Mouse (Mus musculus): Measurements from ENCODE around the gene Mlec. TPM values are rescaled to one million over a fixed set of nuclear protein-coding genes. Genes with fewer than 3 reads are reported as not detected.

Gene Mlec
- polyA plus RNA-seq, 1 experiment from 2014 or later, result 53.6 TPM

- H3K27ac ChIP-seq (replicated peaks in 1 of 2; ENCODE audit: control insufficient read depth in 1 of 2, insufficient read depth in 1 of 2, low read depth in 2 of 2, low read length in 2 of 2), result no peak overlapping the region
- no peak overlapping the region for H3K4me2 ChIP-seq (ENCODE audit: low read length)
- peaks cover 0 to 3% of the 10 kb centered on the region in 2 experiments; a peak in 1 of 4 replicates for H3K4me1 ChIP-seq (ENCODE audit: control insufficient read depth in 2 of 2, insufficient read depth in 2 of 2, low read length in 2 of 2)
- H3K9ac ChIP-seq (ENCODE audit: low read length), result no peak overlapping the region
- WGBS, result 71% methylated on average over 10 of the region's 10 CpGs
- no peak for ATAC-seq (ENCODE audit: insufficient number of reproducible peaks, insufficient read depth, low FRiP score, low read depth)
- peaks cover 54% of the 10 kb centered on the region for H3K36me3 ChIP-seq (ENCODE audit: control insufficient read depth, insufficient read depth, low read length)
- H3K4me3 ChIP-seq (ENCODE audit: control insufficient read depth in 1 of 2, insufficient read depth in 1 of 2, low read depth in 1 of 2, low read length in 2 of 2), result no peak overlapping the region
- no peaks in the 10 kb centered on the region for H3K9me3 ChIP-seq (ENCODE audit: control insufficient read depth, low read length)
- no peaks in the 10 kb centered on the region for H3K27me3 ChIP-seq (ENCODE audit: control insufficient read depth, insufficient read depth, low read length)
These were observed 14.4 kb downstream of the Mlec start for GRCm38 (mm10) chr5:115143552-115143951.

DNA sequence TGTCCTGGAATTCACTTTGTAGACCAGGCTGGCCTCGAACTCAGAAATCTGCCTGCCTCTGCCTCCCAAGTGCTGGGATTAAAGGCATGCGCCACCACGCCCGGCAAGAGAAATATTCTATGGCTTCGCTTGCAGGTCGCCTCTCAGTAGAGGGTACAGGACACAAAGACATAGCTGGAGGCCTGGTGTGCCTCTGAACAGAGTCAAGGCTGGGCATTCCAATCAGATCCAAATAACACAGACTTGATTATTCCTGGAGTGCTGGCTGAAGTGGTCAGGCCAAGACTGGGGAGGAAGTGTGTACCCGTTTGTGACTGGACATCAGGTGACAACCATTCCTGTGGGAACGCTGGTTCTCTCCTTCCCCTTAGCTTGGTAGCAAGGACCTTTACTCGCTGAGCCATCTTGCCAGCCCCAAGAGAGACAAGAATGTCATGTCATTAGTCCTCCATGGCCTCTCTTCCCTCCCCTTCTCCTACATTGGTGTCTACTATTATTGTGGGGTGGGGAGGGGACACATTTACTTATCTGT lies 15.7 kb downstream of the Mlec start:
- Histone ChIP-seq H3K4me3 (ENCODE audit: control insufficient read depth in 1 of 2, insufficient read depth in 1 of 2, low read depth in 1 of 2, low read length in 2 of 2) (no peak overlapping the region), H3K4me2 (ENCODE audit: low read length) (no peak overlapping the region), H3K4me1 (ENCODE audit: control insufficient read depth in 2 of 2, insufficient read depth in 2 of 2, low read length in 2 of 2) (peaks cover 0 to 3% of the 10 kb centered on the region in 2 experiments; a peak in 1 of 4 replicates), H3K9ac (ENCODE audit: low read length) (no peak overlapping the region), H3K9me3 (ENCODE audit: control insufficient read depth, low read length) (no peaks in the 10 kb centered on the region), H3K36me3 (ENCODE audit: control insufficient read depth, insufficient read depth, low read length) (peaks cover 40% of the 10 kb centered on the region), H3K27ac (replicated peaks in 1 of 2; ENCODE audit: control insufficient read depth in 1 of 2, insufficient read depth in 1 of 2, low read depth in 2 of 2, low read length in 2 of 2) (no peak overlapping the region), H3K27me3 (ENCODE audit: control insufficient read depth, insufficient read depth, low read length) (no peaks in the 10 kb centered on the region)
- ATAC-seq (ENCODE audit: insufficient number of reproducible peaks, insufficient read depth, low FRiP score, low read depth), result no peak
- WGBS, result 90% methylated on average over 9 of the region's 9 CpGs

DNA sequence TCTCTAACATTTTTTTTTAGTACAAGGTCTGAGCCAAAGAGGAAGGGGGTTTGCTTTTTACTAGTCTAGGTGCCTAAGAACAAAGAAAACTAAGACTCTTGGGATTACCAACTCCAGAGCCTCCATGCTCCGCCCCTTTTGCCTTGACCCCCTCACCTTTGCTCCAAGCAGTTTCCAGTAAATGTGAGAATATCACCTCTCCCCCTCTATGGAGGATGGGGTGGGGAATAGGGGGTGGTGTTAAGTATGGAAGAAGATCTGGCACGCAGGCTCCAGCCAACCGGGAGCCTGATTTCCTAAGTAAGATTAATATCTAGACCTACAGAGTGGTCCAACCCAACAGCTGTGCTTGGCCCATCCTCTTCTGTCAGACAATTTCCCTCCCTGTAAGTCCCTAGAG lies 17.3 kb downstream of the Mlec start:
- H3K36me3 ChIP-seq (ENCODE audit: control insufficient read depth, insufficient read depth, low read length), result peaks cover 25% of the 10 kb centered on the region
- H3K27me3 ChIP-seq (ENCODE audit: control insufficient read depth, insufficient read depth, low read length), result no peaks in the 10 kb centered on the region
- H3K27ac ChIP-seq (replicated peaks in 1 of 2; ENCODE audit: control insufficient read depth in 1 of 2, insufficient read depth in 1 of 2, low read depth in 2 of 2, low read length in 2 of 2), result no peak overlapping the region
- WGBS, result 67% methylated on average over 3 of the region's 3 CpGs
- no peak overlapping the region for H3K4me2 ChIP-seq (ENCODE audit: low read length)
- no peak overlapping the region for H3K9ac ChIP-seq (ENCODE audit: low read length)
- no peak overlapping the region for H3K4me3 ChIP-seq (ENCODE audit: control insufficient read depth in 1 of 2, insufficient read depth in 1 of 2, low read depth in 1 of 2, low read length in 2 of 2)
- no peaks in the 10 kb centered on the region for H3K9me3 ChIP-seq (ENCODE audit: control insufficient read depth, low read length)
- ATAC-seq (ENCODE audit: insufficient number of reproducible peaks, insufficient read depth, low FRiP score, low read depth), result no peak
- H3K4me1 ChIP-seq (ENCODE audit: control insufficient read depth in 2 of 2, insufficient read depth in 2 of 2, low read length in 2 of 2), result peaks cover 0 to 3% of the 10 kb centered on the region in 2 experiments; a peak in 1 of 4 replicates

DNA sequence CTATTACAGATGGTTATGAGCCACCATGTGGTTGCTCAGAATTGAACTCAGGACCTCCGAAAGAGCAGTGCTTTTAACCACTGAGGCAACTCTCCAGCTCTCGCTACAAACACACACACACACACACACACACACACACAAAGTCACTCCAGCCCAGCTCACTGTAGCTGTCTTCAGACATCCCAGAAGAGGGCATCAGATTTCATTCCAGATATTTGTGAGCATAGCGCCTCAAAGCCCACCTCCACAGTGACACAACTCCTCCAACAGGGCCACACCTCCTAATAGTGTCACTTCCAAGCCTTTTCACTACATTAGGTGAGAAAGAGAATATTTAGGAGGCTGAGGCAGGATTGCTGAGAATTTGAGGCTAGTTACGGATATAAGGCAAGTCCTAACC lies 18.9 kb downstream of the Mlec start:
- Histone ChIP-seq H3K9me3 (ENCODE audit: control insufficient read depth, low read length) (no peaks in the 10 kb centered on the region), H3K9ac (ENCODE audit: low read length) (no peak overlapping the region), H3K27ac (replicated peaks in 1 of 2; ENCODE audit: control insufficient read depth in 1 of 2, insufficient read depth in 1 of 2, low read depth in 2 of 2, low read length in 2 of 2) (no peak overlapping the region), H3K4me1 (ENCODE audit: control insufficient read depth in 2 of 2, insufficient read depth in 2 of 2, low read length in 2 of 2) (peaks cover 1 to 3% of the 10 kb centered on the region in 2 experiments), H3K4me3 (ENCODE audit: control insufficient read depth in 1 of 2, insufficient read depth in 1 of 2, low read depth in 1 of 2, low read length in 2 of 2) (no peak overlapping the region), H3K36me3 (ENCODE audit: control insufficient read depth, insufficient read depth, low read length) (peaks cover 10% of the 10 kb centered on the region), H3K27me3 (ENCODE audit: control insufficient read depth, insufficient read depth, low read length) (no peaks in the 10 kb centered on the region), H3K4me2 (ENCODE audit: low read length) (no peak overlapping the region)
- no peak for ATAC-seq (ENCODE audit: insufficient number of reproducible peaks, insufficient read depth, low FRiP score, low read depth)
- WGBS, result 77% methylated on average over 4 of the region's 4 CpGs

DNA sequence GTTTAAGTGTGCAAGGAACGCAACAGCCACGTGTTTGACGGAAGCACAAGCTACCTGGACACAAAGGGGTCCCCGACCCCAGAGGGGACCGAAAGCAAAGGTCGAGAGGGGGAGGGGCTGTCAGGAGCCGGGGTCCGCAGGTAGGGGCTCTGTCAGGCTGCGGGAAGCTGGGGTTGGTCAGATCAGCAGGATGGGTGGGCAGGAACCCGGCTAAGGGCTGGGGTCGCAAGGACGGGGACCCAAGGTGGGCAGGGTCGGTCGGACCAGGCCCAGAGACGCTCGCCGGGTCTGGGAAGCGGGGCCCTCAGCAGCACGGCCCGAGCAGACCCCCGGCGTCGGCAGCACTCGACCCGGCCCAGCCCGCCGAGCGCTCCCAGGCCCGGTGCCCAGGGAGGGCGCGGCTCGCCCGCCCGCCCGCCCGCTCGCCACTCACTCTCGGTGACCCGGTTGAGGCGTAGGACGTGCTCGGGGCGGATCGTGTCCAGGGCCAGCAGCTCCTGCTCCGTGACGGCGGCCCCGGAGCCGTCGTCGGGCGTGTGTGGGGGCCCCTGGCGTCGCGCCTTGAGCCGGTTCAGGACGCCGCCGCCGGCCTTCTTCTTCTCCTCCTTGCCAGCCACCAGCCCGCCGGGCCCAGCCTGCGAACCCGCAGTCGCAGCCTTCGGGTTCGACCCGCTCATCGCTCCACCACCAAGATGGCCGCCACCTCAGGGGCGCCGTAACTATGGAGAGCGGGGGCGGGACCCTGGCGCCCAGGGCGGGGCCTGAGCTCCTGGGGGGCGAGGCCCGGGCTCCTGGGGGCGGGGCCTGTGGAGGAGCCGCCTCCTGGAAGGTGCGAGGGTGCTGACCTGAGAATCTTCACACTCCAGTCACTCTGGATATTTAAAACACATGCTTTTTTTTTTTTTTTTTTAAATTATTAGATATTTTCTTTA lies 23.5 kb downstream of the Mlec start, which contains the start of gene Unc119b:
Gene Unc119b, minus strand, starts transcription at position 742 of the 932 bp plus-strand sequence.
- Histone ChIP-seq H3K9ac (ENCODE audit: low read length) (peak within 1 kb of the TSS; percentile 80), H3K4me1 (ENCODE audit: control insufficient read depth in 2 of 2, insufficient read depth in 2 of 2, low read length in 2 of 2) (peaks cover 7 to 17% of the 10 kb centered on the region in 2 experiments), H3K27me3 (ENCODE audit: control insufficient read depth, insufficient read depth, low read length) (no peaks in the 10 kb centered on the region), H3K36me3 (ENCODE audit: control insufficient read depth, insufficient read depth, low read length) (peaks cover 7% of the 10 kb centered on the region), H3K4me3 (ENCODE audit: control insufficient read depth in 1 of 2, insufficient read depth in 1 of 2, low read depth in 1 of 2, low read length in 2 of 2) (peak within 1 kb of the TSS; percentile 58 to 62), H3K9me3 (ENCODE audit: control insufficient read depth, low read length) (no peaks in the 10 kb centered on the region), H3K27ac (replicated peaks in 1 of 2; ENCODE audit: control insufficient read depth in 1 of 2, insufficient read depth in 1 of 2, low read depth in 2 of 2, low read length in 2 of 2) (no peak within 1 kb of the TSS), H3K4me2 (ENCODE audit: low read length) (peak within 1 kb of the TSS; percentile 89)
- peak; percentile 92 for ATAC-seq (ENCODE audit: insufficient number of reproducible peaks, insufficient read depth, low FRiP score, low read depth)
- WGBS, result under 1% methylated on average over 73 of the region's 81 CpGs

GRCm38 (mm10) chr5:115133358-115134066 lies 24.5 kb downstream of the Mlec start:
- 62% methylated on average over 6 of the region's 6 CpGs for WGBS
- Histone ChIP-seq H3K36me3 (ENCODE audit: control insufficient read depth, insufficient read depth, low read length) (peaks cover 16% of the 10 kb centered on the region), H3K9me3 (ENCODE audit: control insufficient read depth, low read length) (no peaks in the 10 kb centered on the region), H3K4me3 (ENCODE audit: control insufficient read depth in 1 of 2, insufficient read depth in 1 of 2, low read depth in 1 of 2, low read length in 2 of 2) (peak overlapping the region; percentile 58 to 62), H3K9ac (ENCODE audit: low read length) (peak overlapping the region; percentile 80), H3K27ac (replicated peaks in 1 of 2; ENCODE audit: control insufficient read depth in 1 of 2, insufficient read depth in 1 of 2, low read depth in 2 of 2, low read length in 2 of 2) (no peak overlapping the region), H3K27me3 (ENCODE audit: control insufficient read depth, insufficient read depth, low read length) (no peaks in the 10 kb centered on the region), H3K4me2 (ENCODE audit: low read length) (peak overlapping the region; percentile 89), H3K4me1 (ENCODE audit: control insufficient read depth in 2 of 2, insufficient read depth in 2 of 2, low read length in 2 of 2) (peaks cover 7 to 17% of the 10 kb centered on the region in 2 experiments)
- ATAC-seq (ENCODE audit: insufficient number of reproducible peaks, insufficient read depth, low FRiP score, low read depth), result no peak

DNA sequence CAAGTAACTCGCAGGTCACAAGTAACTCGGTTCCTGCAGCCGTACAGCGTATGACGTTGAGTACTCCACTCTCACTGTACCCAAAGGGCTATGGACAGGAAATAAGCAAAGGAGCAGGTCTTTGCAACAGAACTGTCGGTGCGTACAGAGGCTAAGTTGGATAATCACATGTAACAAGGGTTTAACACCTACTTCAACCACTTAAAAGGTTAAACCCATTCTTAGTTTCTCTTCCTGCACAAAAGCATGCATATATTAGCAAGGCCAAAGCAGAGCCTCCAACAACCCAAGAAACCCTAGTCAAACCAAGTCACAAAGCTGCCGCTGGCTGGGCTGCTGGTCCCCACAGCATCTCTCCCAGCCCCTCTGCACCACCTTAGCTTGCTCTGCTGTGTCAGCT lies 25.5 kb downstream of the Mlec start:
- Histone ChIP-seq H3K9me3 (ENCODE audit: control insufficient read depth, low read length) (no peaks in the 10 kb centered on the region), H3K4me2 (ENCODE audit: low read length) (no peak overlapping the region), H3K4me3 (ENCODE audit: control insufficient read depth in 1 of 2, insufficient read depth in 1 of 2, low read depth in 1 of 2, low read length in 2 of 2) (no peak overlapping the region), H3K4me1 (ENCODE audit: control insufficient read depth in 2 of 2, insufficient read depth in 2 of 2, low read length in 2 of 2) (peaks cover 7 to 17% of the 10 kb centered on the region in 2 experiments), H3K36me3 (ENCODE audit: control insufficient read depth, insufficient read depth, low read length) (peaks cover 27% of the 10 kb centered on the region), H3K27ac (replicated peaks in 1 of 2; ENCODE audit: control insufficient read depth in 1 of 2, insufficient read depth in 1 of 2, low read depth in 2 of 2, low read length in 2 of 2) (no peak overlapping the region), H3K9ac (ENCODE audit: low read length) (no peak overlapping the region), H3K27me3 (ENCODE audit: control insufficient read depth, insufficient read depth, low read length) (no peaks in the 10 kb centered on the region)
- ATAC-seq (ENCODE audit: insufficient number of reproducible peaks, insufficient read depth, low FRiP score, low read depth), result no peak
- WGBS, result 84% methylated on average over 8 of the region's 8 CpGs

Measured in heart, embryonic 14.5 days (tissue).